Mouse (Mus musculus) heart, adult 11 months (tissue): ENCODE measurements at regions not wholly inside any gene's neighbourhood (a gene's known extent, or its start where the extent isn't known, plus 50 kb on each side); places are given as distances from the start of the nearest gene placed in this dataset.

Experiments
- DNase-seq: peaks from one replicate; pipeline ENCODE4 v3.0.0; 2022

DNA sequence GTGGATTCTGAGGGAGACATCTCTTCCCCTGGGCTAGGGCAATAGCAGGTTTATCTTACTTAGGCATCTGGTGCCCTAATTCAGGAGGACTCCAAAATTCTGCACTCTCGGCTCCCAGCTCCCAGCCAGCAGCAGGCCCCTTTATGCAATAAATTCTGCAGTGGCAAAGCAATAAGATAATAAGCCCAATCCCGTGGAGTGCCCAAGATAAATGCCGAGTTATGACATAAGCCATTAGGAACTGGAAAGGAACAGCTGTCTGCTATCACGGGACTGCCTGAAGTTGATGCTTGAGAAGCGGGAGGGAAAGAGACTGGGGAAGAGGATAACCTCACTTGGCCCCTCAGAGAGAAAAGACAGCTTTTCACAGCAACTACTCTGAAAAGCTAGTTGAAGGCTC lies 159.0 kb downstream of the 1190002N15Rik start:
- DNase-seq, result no peak

DNA sequence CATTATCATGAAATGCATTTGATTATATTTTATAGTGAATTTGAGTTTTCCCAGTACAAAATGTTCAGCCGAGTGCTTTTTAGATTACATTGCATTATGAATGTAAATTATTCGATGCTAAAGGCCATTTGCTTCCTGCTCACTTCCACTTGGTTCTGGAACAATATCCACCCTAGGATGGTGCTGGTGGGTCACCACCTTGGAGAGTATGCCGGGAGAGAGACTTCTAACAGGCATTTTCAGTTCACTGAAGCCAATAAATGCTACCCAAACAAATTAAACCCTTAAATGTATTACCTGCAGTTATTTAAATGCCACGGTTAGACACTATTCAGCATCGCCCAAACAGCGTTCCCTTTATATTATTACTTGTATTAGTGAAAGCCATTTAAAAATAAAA lies 159.6 kb downstream of the 1190002N15Rik start:
- no peak for DNase-seq

DNA sequence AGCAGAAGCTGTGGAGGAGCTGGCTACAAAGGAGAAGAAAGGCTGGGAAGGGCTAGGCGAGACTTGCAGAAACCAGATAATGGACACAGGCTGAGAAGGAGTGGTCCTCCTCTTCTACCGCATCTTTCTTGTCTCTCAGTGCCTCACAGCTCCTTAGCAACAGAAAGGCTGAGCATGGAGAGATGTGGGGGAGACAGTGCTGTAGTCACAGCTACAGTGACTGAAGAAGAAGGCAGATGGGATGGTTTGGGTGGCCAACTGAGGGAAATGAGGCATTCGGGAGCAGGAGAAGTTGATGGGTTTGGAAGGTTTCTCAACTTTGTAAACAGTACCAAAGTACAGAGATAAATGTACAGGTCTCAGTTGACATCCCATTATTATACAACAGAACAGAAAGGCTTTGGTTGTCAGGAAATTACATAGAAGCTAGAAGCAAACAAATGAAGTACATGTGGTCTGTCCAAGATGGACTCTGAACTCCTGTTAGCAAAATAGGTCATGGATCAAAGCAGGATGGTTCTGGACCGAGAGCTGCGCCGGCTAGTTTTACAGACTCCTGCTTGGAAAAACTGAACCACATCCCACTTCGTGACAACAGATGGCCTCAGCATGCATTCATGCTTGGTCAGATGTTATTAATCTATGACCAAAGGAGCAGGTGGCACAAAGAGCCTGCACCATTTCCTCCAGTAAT lies 160.4 kb downstream of the 1190002N15Rik start:
- DNase-seq, result no peak

DNA sequence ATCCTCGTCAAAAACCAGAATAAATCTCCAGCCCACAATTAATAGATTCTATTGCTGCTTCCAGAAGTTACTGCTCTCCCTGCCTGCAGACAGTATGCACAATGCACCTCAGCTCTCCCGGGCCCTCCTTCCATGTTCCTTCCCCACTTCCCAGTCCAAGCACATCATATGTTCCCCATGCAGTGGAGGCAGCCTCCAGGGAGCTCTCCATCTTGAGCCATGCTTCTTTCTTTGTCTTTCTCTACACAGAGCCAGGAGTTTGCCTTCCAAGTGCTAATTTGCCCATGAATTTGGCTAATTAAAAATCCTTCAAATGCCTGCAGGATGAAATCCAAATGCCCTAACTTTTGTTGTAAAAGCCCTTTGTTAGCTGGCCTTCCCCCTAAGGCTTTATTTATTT lies 166.9 kb downstream of the 1190002N15Rik start:
- no peak for DNase-seq

DNA sequence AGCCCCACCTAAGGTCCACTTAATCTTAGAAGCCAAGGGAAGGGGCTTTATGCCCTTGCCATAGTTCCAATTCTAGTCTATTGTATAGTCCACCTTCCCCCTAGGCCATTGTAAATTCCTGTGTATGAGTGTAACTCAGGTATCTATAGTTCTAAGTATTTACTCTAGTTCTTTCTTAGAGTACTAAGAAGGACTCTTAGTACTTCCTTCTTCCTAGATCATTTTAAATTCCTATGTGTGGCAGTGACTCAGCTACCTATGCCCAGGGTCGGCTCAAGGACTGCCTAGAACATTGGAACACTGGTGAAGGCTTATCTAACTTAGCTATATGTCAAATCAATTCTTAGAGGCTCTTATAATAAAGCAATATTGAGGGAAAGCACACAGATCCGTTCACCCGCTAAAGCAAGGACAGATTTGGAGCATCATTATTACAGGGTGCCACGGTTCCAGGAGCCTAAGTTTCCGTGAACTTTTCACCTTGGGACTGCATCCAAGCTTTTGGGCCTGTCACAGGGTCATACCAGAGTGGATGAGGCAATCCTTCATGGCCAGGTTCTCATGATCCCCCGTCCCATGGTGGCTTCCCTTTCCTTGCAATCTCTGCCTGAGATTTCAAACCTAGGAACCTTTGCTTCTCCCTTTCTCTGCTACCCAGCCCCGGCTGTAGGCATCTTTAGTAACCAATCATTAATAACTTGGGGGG lies 169.5 kb downstream of the 1190002N15Rik start:
- no peak for DNase-seq

DNA sequence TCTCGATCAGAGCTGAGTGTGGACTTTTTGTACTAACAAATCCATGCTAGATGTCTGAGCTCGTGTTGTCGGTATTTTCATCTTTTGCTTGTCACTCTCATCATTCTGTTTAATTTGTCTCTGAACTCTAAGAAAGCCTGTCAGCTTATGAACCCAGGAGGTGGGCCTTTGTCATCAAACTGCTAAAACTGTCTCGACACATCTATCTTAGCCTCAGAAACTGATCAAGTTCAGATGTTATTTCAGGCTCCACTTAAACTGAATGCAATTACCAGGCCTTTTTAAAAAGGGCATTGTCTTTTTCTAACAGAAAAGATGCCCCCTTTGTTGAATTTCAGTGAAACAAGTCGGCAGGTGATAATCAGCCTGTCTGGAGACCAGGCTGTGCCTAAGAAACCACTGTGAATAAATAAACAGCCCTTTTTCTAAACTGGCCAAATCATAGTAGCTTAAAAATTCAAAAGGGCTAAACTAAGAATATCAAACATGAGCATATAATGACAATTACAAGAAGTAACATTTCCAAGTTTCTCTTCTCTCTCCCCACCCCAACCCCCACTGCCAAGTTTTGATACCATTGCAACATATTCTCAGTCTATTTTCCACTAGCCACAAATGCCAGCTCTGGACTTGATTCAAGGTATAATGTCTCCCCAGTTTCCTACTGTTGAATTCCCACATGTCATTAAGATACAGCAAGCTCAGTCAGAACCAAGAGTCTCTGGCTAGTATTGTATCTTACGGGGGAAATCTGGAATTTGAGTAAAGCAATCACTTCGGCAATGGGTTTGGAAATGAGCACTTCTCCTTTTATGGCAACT lies 175.8 kb downstream of the 1190002N15Rik start:
- no peak for DNase-seq

DNA sequence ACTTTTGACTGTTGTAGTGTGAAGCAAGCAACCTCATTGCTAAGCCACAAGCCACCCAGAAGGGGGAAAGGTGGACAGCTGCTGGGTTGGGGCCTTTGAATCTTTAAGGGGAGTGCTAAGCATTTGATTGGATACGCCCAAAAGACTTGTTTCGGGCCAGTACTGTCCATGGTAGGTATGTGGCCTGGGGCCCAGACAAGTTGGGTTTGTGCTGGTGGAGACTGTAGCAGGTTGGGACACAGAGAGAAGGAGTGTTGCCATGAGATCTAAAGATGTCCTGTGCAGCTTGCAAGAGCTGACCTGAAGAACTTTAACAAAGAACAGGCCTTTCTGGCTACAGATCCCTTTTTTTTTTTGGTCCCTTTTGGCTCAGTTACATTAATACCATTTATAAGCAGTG lies 176.9 kb downstream of the 1190002N15Rik start:
- no peak for DNase-seq

DNA sequence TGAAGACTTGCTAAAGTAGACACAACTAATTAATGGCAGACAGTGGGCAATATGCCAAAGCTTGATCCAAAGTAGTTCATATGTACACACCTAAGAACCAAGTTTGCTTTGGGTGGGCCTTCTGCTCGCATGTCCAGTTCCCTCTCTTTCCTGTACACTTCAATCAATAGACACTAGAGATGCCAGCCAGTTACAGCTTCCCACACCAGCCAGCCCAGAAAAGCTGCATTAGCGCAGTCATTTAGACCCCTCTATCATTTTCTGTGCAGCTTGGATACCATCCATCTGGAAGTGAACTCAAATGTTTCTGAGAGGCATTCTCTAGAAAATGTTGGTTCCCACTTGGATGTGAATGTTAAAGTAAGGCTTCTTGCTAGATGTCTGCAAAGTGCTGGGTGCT lies 179.7 kb downstream of the 1190002N15Rik start:
- DNase-seq, result no peak

DNA sequence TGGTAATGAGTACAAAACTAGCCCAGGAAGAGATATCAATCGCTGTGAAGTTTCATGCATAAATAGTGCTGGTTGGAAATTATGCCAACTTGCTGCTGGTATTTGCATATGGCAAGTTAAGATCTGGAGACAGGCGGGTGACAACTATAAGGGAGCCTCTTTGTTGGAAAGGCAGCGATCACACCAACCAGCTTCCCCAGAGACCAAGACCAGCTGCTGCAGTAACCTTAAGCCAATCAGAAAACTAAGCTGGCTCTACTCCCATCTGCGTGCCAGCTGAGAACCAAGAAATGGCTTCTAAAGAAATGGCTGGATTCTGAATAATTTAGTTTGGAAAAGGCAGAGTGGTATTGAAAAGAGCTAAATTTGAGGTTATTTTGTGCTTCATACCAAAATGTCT lies 195.9 kb downstream of the 1190002N15Rik start:
- no peak for DNase-seq

DNA sequence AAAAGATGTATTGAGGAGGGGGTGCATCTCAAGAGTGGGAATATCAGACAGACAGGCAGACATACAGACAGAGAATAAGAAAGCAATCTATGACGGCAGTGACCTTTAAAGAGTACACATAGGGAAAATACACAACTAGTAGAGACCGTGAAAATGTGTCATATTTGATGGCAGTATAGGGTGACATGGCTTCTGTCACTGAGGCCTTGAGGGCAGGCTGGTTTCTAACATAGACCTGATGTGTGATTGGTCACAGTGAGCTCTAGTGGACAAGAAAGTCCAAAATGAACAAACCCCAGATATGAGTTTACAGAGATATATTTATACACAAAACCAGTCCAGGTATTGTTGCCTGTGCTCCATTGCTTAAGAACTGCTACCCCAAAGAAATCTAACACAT lies 196.3 kb downstream of the 1190002N15Rik start:
- no peak for DNase-seq

DNA sequence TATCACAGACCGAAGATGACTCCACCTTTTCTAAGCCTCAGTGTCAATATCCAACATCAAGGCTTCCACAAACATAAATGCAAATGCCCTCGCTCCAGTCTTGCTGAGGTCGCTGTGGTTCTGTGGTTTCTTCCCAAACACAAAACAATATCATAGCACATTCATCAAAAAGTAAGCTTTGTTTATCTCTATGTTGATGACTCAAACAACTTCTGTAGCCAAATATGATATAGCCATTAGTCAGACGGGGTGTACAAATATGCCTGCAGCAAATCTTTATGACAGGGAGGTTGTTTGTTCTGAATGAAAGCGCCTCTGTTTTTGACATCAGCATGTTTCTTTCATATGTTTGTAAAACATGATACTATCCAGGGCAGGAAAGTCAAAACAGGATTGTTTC lies 204.4 kb downstream of the 1190002N15Rik start:
- DNase-seq, result no peak

DNA sequence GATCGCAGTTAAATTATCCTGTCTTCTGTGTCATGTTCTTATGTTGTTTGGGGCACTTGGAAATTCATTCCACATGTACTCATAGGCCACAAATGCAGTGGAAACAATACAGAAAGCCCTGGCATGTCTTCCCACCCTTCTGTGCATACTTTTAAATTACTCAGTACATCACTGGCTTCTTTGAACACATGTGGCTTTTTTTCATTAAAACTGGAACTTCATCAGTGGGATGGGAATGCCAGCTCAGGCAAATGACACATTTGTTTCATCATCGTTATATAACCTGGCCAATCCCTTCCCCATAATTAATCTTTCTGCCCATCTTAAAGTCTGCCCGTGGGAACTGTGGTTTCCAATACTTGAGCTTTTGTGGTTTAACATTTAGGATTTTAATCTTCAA lies 214.9 kb downstream of the 1190002N15Rik start:
- no peak for DNase-seq

DNA sequence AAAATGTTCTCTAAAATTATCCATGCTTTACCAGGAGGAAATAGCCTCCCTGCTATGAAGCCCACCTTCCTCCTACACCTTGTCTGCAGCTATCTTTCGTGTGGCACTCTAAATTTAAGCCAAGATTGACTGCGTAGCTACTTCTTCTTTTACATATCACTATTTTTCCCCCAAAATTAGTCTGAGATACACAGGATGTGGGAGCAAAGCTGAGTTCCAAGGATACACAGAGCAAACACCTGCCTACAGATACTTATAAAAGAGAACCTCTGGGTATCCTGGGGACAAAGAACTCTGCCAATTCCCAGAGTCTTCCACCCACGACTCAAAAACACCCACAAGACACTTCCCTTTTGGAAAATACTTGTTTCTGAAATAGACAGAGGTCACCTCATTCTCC lies 235.3 kb downstream of the 1190002N15Rik start:
- DNase-seq, result no peak

DNA sequence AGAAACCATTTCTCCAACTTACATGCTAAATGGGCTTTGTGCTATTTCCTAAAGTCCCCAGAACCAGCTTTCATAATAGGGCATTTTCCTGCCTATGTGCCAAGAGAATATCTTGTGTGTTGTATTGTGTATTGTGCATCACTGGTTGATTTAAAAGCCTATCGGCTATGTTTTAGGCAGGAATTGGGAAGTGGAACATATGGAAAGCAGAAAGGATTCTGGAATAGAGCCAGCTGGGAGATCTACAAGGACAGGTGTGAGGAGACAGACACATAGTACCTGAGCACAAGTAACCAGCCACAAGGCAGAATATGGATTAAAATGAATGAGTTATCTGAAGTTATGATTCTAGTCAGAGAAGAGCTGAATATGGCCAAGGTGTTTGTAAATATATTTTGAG lies 236.0 kb downstream of the 1190002N15Rik start:
- no peak for DNase-seq

DNA sequence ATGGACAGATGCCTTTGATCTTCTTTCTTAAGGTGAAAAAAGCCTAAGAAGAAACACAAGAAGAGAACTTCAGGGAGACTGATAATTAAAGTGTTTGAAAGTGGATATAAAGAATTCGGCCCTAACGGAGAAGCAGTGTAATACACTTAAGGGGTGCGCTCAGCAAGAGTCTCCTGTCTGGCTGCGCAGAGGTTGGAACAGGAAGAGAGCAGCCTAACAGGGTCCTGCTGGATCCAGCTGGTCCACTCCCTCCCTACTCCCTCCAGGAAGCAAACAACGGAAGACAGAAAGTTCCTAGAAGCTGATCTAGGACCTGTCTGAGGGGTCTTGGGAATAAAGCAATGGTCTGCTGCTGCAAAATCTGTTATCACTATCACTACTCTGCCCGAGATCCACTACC lies 242.4 kb downstream of the 1190002N15Rik start:
- DNase-seq, result no peak

DNA sequence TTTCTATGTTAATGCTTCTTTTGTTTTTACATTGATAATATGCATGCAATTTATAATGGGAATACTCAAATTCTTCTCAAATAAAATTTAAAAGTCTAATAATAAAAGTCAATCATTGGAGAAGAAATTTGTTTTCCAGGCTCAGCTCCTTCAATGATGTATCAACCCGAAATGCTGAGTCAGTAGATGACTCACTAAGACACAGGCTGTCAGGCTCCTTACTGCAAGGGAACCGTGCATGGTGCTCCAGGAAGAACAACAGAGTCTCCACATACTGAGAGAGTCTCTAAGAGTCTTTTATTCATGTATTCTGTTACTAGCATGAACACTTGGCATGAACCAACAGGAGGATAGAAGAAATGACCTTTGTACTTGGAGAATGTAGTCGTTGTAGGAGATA lies 245.7 kb downstream of the 1190002N15Rik start:
- no peak for DNase-seq

DNA sequence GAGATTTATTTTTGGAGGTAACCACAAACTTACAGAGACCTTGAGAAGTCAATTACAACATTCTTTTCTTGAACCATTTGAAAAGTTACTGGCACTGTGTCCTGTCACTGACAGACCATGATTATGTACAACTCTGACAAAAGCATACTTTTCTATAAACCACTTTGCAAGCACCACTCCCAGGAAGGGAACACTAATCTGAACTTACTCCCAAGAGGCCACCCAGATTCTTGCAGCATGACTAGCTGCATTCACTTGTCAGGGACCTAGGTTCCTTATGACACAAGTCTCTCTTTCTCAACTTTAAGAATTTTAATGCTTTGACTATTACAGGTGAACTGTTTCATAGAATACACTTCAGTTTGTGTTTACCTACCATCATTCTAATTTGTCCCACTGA lies 248.3 kb downstream of the 1190002N15Rik start:
- DNase-seq, result no peak

DNA sequence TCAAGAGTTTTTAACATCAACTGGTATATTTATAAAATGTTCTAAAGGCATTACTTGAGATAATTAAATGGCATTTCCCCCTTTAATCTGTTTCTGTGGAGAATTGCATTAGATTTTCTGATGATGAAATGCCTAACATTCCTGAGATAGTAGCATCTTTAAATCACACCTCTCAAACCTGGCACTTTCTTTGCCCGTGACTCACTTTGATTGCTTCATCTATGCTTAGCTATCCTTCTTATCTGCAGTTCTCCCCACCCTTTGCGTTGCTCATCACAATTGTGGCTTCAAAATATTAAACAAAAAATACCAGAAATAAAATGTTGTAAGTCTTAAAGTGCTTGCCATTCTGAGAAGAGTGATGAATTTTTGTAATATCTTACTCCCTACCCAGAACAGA lies 250.3 kb downstream of the 1190002N15Rik start:
- DNase-seq, result no peak

DNA sequence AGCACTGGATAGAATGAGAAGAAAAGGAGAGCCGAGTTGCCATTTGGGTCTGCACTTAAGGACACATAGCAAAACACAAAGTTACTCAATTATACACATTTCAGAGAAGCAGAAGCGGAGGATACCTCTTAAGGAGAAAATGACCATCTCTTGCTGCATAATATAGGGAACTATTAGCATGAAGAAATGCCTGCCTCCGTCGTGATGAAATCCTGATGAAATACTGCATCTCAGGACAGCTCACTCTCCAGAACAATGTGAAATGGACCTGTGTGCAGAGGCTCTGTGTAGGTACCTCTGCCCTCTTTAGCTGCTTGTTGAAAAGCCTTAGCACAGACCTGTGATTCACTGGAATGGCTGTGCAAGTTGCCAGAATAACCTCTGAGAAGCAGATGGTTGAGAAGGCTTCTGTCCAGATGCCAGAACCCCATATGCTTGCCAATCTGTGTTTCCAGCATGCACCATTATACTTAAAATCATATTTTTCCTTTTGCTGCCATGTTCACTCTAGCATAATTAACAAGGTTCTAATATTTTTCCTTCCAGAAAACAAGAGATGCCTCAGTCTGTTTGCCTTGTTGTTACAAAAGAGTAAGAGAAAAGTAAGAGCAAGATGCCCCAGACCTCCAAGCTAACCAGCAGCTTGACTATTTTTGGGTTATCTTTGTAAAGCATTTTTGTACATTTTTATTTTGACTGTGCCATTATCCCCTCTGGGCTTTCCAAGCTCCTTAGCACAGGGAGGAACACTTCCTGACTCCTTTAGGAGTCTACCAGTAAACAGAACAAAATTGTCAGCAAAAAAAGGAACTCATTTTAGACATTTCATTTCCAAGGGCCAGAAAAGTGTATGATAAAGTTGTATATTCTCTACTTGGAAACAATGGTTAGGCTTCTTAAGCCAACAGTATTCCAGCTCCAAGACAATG lies 259.0 kb downstream of the 1190002N15Rik start:
- no peak for DNase-seq

DNA sequence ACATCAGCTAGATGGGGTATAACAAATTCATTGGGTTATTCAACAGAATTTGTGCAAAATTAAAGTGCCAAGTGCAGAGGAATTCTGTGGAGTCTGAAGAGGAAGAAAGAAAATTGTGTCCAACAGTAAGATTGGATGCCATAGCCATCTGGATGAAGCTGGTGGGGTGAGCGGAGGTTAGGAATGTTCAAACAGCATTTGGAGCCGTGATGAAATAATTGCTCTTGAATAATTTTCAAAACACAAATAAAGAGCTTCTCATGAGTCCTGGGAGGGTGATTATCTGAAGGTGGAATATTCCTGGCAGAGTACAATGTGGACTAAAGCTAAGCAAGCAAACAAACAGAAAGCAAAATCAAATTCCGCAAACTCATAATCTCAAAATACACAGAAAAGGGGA lies 260.8 kb downstream of the 1190002N15Rik start:
- no peak for DNase-seq

DNA sequence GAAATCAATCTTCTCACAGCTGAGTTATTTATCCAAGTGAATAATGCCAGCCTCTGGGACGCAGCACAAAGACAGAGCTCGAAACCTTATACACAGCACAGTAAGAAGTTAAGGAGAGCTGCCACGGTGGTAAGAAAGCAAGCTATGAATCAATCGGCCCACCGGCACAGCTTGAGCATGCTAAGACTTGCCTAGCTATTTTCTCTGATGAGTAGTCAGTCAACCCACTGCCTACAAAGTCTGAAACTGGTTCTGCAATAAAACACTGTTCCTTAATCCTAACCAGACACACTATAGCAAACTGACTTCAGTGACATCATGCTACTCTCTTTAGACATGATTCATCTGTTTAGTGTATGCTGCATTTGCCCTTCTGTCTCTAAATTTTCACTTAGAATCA lies 268.7 kb downstream of the 1190002N15Rik start:
- no peak for DNase-seq

DNA sequence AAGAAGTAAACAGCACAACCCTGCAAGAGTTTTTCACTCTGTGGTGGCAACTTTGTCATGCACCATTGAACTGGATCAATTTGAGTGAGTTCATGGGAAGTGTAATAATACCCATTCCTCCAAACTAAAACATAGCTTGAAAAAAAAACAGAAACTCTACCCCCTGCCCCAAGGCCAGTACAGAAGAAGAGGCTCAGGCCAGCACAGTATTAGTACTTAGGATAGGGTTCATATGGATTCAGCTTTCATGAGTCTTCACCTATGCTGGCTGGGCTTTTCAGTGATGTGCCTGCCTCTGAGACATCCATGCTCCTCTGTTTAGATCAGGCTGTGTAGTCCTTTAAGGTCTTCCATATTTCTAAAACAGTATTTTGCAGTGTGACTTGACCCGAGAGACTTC lies 270.6 kb downstream of the 1190002N15Rik start:
- no peak for DNase-seq
